Mouse (Mus musculus) neural tube, embryonic 13.5 days (tissue): ENCODE measurements around the gene Rapgef3. TPM values are rescaled to one million over a fixed set of nuclear protein-coding genes. Genes with fewer than 3 reads are reported as not detected.

Experiments
- ATAC-seq: fragments of 200-750 bp; cut with Nextera tagmentation; 2 replicates; pipeline ENCODE4 v1.8.0; 2017; ENCODE audit warnings: low read depth, mild to moderate bottlenecking, moderate TSS enrichment, moderate library complexity
- H3K27ac ChIP-seq: fragments of 300-500 bp; sonication (generic); replicated peaks from 2 replicates; pipeline ENCODE4 v1.5.1; 2015; ENCODE audit warnings: moderate library complexity, mild to moderate bottlenecking, inconsistent platforms
- H3K27me3 ChIP-seq: fragments of 300-500 bp; sonication (generic); 2 replicates; pipeline ENCODE4 v1.6.1; 2015; ENCODE audit warnings: mild to moderate bottlenecking, inconsistent platforms
- H3K36me3 ChIP-seq: fragments of 300-500 bp; sonication (generic); 2 replicates; pipeline ENCODE4 v1.6.1; 2015; ENCODE audit warnings: mild to moderate bottlenecking, inconsistent platforms
- H3K4me1 ChIP-seq: fragments of 300-500 bp; sonication (generic); replicated peaks from 2 replicates; pipeline ENCODE4 v1.6.1; 2015; ENCODE audit warnings: inconsistent platforms
- H3K4me2 ChIP-seq: fragments of 300-500 bp; sonication (generic); 2 replicates; pipeline ENCODE4 v1.6.1; 2015; ENCODE audit warnings: inconsistent platforms, mild to moderate bottlenecking, moderate library complexity
- H3K4me3 ChIP-seq: fragments of 300-500 bp; sonication (generic); 2 replicates; pipeline ENCODE4 v1.5.1; 2015; ENCODE audit warnings: mild to moderate bottlenecking, inconsistent platforms
- H3K9ac ChIP-seq: fragments of 300-500 bp; sonication (generic); 2 replicates; pipeline ENCODE4 v1.6.1; 2015; ENCODE audit warnings: moderate library complexity, mild to moderate bottlenecking, inconsistent platforms
- H3K9me3 ChIP-seq: fragments of 300-500 bp; sonication (generic); 2 replicates; pipeline ENCODE4 v1.6.1; 2016; ENCODE audit warnings: inconsistent platforms
- WGBS: fragments of 180-500 bp; shearing (Covaris S2); methylation state at CpG from one replicate; pipeline ENCODE4 v1.1.7; 2015; 5-methylcytosine and 5-hydroxymethylcytosine counted together
- polyA plus RNA-seq: library from polyadenylated mRNA; unstranded; fragments of >200 nt; fragmentation: Nextera tagmentation; extraction: Ambion mirVana; gene quantifications from 2 replicates; pipeline ENCODE4 v1.2.1, GENCODE M21; 2015

Rapgef3 gene
- polyA plus RNA-seq, 1 experiment from 2014 or later: 12.0 TPM

- ATAC-seq: no peak
- 60% methylated on average over 15 of the region's 15 CpGs for WGBS
These were observed 46.6 kb downstream of the Rapgef3 start for GRCm38 (mm10) chr15:97721008-97721701.

GRCm38 (mm10) chr15:97720026-97720675, 47.6 kb downstream of the Rapgef3 start:
- H3K9ac ChIP-seq: no peak overlapping the region
- H3K4me3 ChIP-seq: no peak overlapping the region
- no peak for ATAC-seq
- no peaks in the 10 kb centered on the region for H3K9me3 ChIP-seq
- WGBS: 76% methylated on average over 12 of the region's 12 CpGs
- H3K27me3 ChIP-seq: no peaks in the 10 kb centered on the region
- H3K36me3 ChIP-seq: no peaks in the 10 kb centered on the region
- H3K4me2 ChIP-seq: no peak overlapping the region
- peaks cover 9% of the 10 kb centered on the region; the same call in 1 of the 2 replicates for H3K4me1 ChIP-seq
- H3K27ac ChIP-seq: peak overlapping the region; percentile 15

More at GRCm38 (mm10) chr15:97721008-97721701, 46.6 kb downstream of the Rapgef3 start:
- Histone ChIP-seq H3K9me3 (no peaks in the 10 kb centered on the region), H3K4me2 (no peak overlapping the region), H3K4me1 (peaks cover 9% of the 10 kb centered on the region; the same call in 1 of the 2 replicates), H3K27ac (no peak overlapping the region), H3K27me3 (no peaks in the 10 kb centered on the region), H3K36me3 (no peaks in the 10 kb centered on the region), H3K4me3 (no peak overlapping the region), H3K9ac (no peak overlapping the region)

- Histone ChIP-seq H3K27me3 (no peaks in the 10 kb centered on the region), H3K9ac (no peak overlapping the region), H3K4me2 (no peak overlapping the region), H3K4me1 (peaks cover 9% of the 10 kb centered on the region; the same call in 1 of the 2 replicates), H3K4me3 (no peak overlapping the region), H3K9me3 (no peaks in the 10 kb centered on the region), H3K27ac (no peak overlapping the region), H3K36me3 (no peaks in the 10 kb centered on the region)
- ATAC-seq: no peak
- WGBS: 93% methylated on average over 12 of the region's 12 CpGs
These were observed 48.3 kb downstream of the Rapgef3 start for GRCm38 (mm10) chr15:97719494-97719893.

- ATAC-seq: no peak
- Histone ChIP-seq H3K4me1 (peaks cover 9% of the 10 kb centered on the region; the same call in 1 of the 2 replicates), H3K4me2 (no peak overlapping the region), H3K36me3 (no peaks in the 10 kb centered on the region), H3K9me3 (no peaks in the 10 kb centered on the region), H3K4me3 (no peak overlapping the region), H3K27ac (no peak overlapping the region), H3K9ac (no peak overlapping the region), H3K27me3 (no peaks in the 10 kb centered on the region)
- WGBS: 83% methylated on average over 8 of the region's 8 CpGs
These were observed 49.1 kb downstream of the Rapgef3 start for GRCm38 (mm10) chr15:97718535-97719155.

- no peak overlapping the region for H3K9ac ChIP-seq
- no peak overlapping the region for H3K4me3 ChIP-seq
- no peak overlapping the region for H3K4me2 ChIP-seq
- 33% methylated on average over 12 of the region's 12 CpGs for WGBS
- H3K9me3 ChIP-seq: no peaks in the 10 kb centered on the region
- no peak overlapping the region for H3K27ac ChIP-seq
- 0 out of 2 replicates have a peak, but pooled peaks have one; percentile 47 for ATAC-seq
- H3K4me1 ChIP-seq: peaks cover 9% of the 10 kb centered on the region; the same call in 1 of the 2 replicates
- H3K27me3 ChIP-seq: no peaks in the 10 kb centered on the region
- H3K36me3 ChIP-seq: no peaks in the 10 kb centered on the region
These were observed 49.8 kb downstream of the Rapgef3 start for GRCm38 (mm10) chr15:97717861-97718534.

- H3K36me3 ChIP-seq: no peaks in the 10 kb centered on the region
- 94% methylated on average over 11 of the region's 11 CpGs for WGBS
- no peak overlapping the region for H3K9ac ChIP-seq
- no peak overlapping the region for H3K27ac ChIP-seq
- ATAC-seq: no peak
- H3K4me2 ChIP-seq: no peak overlapping the region
- H3K4me3 ChIP-seq: no peak overlapping the region
- no peaks in the 10 kb centered on the region for H3K9me3 ChIP-seq
- H3K4me1 ChIP-seq: peaks cover 9% of the 10 kb centered on the region; the same call in 1 of the 2 replicates
- no peaks in the 10 kb centered on the region for H3K27me3 ChIP-seq
These were observed 51.0 kb downstream of the Rapgef3 start for GRCm38 (mm10) chr15:97716782-97717181.

- 98% methylated on average over 1 of the region's 1 CpGs for WGBS
These were observed 52.0 kb downstream of the Rapgef3 start for GRCm38 (mm10) chr15:97715734-97716133.

GRCm38 (mm10) chr15:97715083-97715482, 52.7 kb downstream of the Rapgef3 start:
- no peak overlapping the region for H3K4me2 ChIP-seq
- 89% methylated on average over 8 of the region's 8 CpGs for WGBS
- no peak overlapping the region for H3K27ac ChIP-seq
- H3K36me3 ChIP-seq: no peaks in the 10 kb centered on the region
- no peaks in the 10 kb centered on the region for H3K9me3 ChIP-seq
- no peaks in the 10 kb centered on the region; the same call in 1 of the 2 replicates for H3K4me1 ChIP-seq
- no peak overlapping the region for H3K4me3 ChIP-seq
- no peak overlapping the region for H3K9ac ChIP-seq
- H3K27me3 ChIP-seq: no peaks in the 10 kb centered on the region
- no peak for ATAC-seq

More at GRCm38 (mm10) chr15:97715734-97716133, 52.0 kb downstream of the Rapgef3 start:
- no peak overlapping the region for H3K4me2 ChIP-seq
- H3K36me3 ChIP-seq: no peaks in the 10 kb centered on the region
- ATAC-seq: no peak
- H3K9me3 ChIP-seq: no peaks in the 10 kb centered on the region
- no peak overlapping the region for H3K4me3 ChIP-seq
- no peak overlapping the region for H3K9ac ChIP-seq
- H3K27me3 ChIP-seq: no peaks in the 10 kb centered on the region
- H3K4me1 ChIP-seq: no peaks in the 10 kb centered on the region; the same call in none of the 2 replicates
- H3K27ac ChIP-seq: no peak overlapping the region

- H3K9me3 ChIP-seq: no peaks in the 10 kb centered on the region
- H3K9ac ChIP-seq: no peak overlapping the region
- H3K36me3 ChIP-seq: no peaks in the 10 kb centered on the region
- 70% methylated on average over 6 of the region's 6 CpGs for WGBS
- H3K4me3 ChIP-seq: no peak overlapping the region
- no peaks in the 10 kb centered on the region for H3K27me3 ChIP-seq
- H3K4me1 ChIP-seq: no peaks in the 10 kb centered on the region; the same call in 1 of the 2 replicates
- H3K27ac ChIP-seq: no peak overlapping the region
- ATAC-seq: no peak
- no peak overlapping the region for H3K4me2 ChIP-seq
These were observed 55.2 kb downstream of the Rapgef3 start for GRCm38 (mm10) chr15:97712546-97712945.

GRCm38 (mm10) chr15:97710906-97711305, 56.9 kb downstream of the Rapgef3 start:
- H3K36me3 ChIP-seq: no peaks in the 10 kb centered on the region
- 59% methylated on average over 6 of the region's 6 CpGs for WGBS
- H3K4me3 ChIP-seq: no peak overlapping the region
- H3K4me2 ChIP-seq: no peak overlapping the region
- H3K27me3 ChIP-seq: no peaks in the 10 kb centered on the region
- H3K9me3 ChIP-seq: no peaks in the 10 kb centered on the region
- ATAC-seq: no peak
- no peak overlapping the region for H3K27ac ChIP-seq
- peaks cover 7% of the 10 kb centered on the region for H3K4me1 ChIP-seq
- no peak overlapping the region for H3K9ac ChIP-seq

- peaks cover 21% of the 10 kb centered on the region for H3K4me1 ChIP-seq
- H3K9me3 ChIP-seq: no peaks in the 10 kb centered on the region
- H3K27ac ChIP-seq: peak within 1 kb of the TSS; percentile 77
- WGBS: under 1% methylated on average over 60 of the region's 71 CpGs
- H3K9ac ChIP-seq: peak within 1 kb of the TSS; percentile 95
- peak within 1 kb of the TSS; percentile 85 for H3K4me2 ChIP-seq
- H3K4me3 ChIP-seq: peak within 1 kb of the TSS; percentile 98
- H3K27me3 ChIP-seq: no peaks in the 10 kb centered on the region
- H3K36me3 ChIP-seq: peaks cover 26% of the 10 kb centered on the region
- peak; percentile 95 for ATAC-seq
These were observed 62.3 kb downstream of the Rapgef3 start, which contains the start of gene Rpap3 for GRCm38 (mm10) chr15:97705211-97706050. Gene Rpap3 (minus strand): TSS chr15:97705825.
